17 mouse cellular contexts compared by ENCODE assay signal in the genomic region with DNA sequence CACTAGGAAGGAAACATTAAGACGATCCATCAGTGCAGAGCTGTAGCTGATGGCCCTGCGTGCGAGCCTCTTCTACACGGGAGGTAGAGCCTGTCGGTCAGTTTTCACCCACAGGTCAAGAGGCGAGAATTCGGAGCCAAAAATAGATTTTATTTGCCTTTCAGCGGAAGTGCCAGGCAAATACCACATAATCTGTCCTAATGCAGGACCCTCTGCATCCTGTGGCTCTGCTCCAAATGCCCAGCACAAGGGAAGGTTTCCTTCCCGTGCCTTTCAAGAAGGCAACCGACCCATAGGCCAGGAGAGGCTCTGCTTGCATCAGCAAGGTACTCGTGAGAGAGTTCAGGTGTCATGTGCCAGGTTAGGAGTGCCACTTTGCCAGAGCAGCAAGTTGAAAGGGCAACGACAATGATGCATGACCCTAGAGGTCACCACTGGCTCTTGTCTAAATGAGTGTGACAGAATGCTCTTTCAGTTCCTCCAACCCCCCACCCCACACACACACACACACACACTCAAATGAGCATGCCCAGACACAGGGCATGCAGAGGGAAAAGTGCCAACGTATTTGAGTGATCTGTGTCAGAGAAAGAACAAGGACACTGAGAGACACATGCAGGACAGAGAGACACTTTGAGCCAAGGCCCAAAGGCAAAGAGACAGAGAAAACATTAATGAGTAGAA.
DNase-seq lines count a peak whose midpoint lies in the region; ATAC-seq and TF ChIP-seq lines count a peak whose summit lies in the region.
"Had no signal": no experiment of that assay in that cellular context is flagged by ENCODE, and none has a peak within 500 bp of the region (broad histone marks: within the 10 kb centered on the region; RNA-seq: fewer than 3 reads in every experiment).

No protein-coding gene starts in this region.

- no peaks in the 10 kb centered on the region for H3K36me3 ChIP-seq in lung, postnatal 0 days (ENCODE audit: insufficient read depth, low read length)
- H3K36me3 ChIP-seq in hindbrain, postnatal 0 days (ENCODE audit: insufficient read depth, low read length): no peaks in the 10 kb centered on the region
- H3K36me3 ChIP-seq: forebrain, embryonic 12.5 days; hindbrain, embryonic 13.5 days; limb, embryonic 13.5 days; midbrain, embryonic 10.5 days; neural tube, embryonic 13.5 days had no signal

- H3K9me3 ChIP-seq in lung, postnatal 0 days (ENCODE audit: low read length): no peaks in the 10 kb centered on the region
- H3K9me3 ChIP-seq in hindbrain, postnatal 0 days (ENCODE audit: low read length): no peaks in the 10 kb centered on the region
- H3K9me3 ChIP-seq: forebrain, embryonic 12.5 days; hindbrain, embryonic 13.5 days; limb, embryonic 13.5 days; midbrain, embryonic 10.5 days; neural tube, embryonic 13.5 days had no signal

- no peak for TF ChIP-seq EP300 in lung, postnatal 0 days (IDR thresholded peaks at IDR 0.05)

- 20% methylated on average over 13 of the region's 13 CpGs for WGBS in lung, postnatal 0 days
- 63% methylated on average over 13 of the region's 13 CpGs for WGBS in hindbrain, postnatal 0 days

- peak; percentile 19 to 32 for DNase-seq in cerebellum, postnatal 10 days
- DNase-seq in cerebellum, adult 9-11 months: no peak
- DNase-seq in testis, postnatal 10 days (ENCODE audit: low spot score): peak; percentile 29
- no peak for DNase-seq in testis, postnatal 14 days (ENCODE audit: low spot score)
- DNase-seq in lung, postnatal 0 days (ENCODE audit: low spot score): peak; percentile 8
- DNase-seq in hindbrain, postnatal 0 days (ENCODE audit: low spot score): no peak
- no peak for DNase-seq in urinary bladder, postnatal 10 days (ENCODE audit: low spot score)
- DNase-seq: heart, postnatal 14 days had no signal

- H3K4me1 ChIP-seq in lung, postnatal 0 days (ENCODE audit: insufficient read depth, low read depth, low read length): peaks cover 10% of the 10 kb centered on the region; the same call in 1 of the 2 replicates
- H3K4me1 ChIP-seq in hindbrain, postnatal 0 days (ENCODE audit: insufficient read depth, low read length): no peaks in the 10 kb centered on the region
- H3K4me1 ChIP-seq: forebrain, embryonic 12.5 days had no signal

- peak; percentile 38; the same call in 1 of the 2 replicates for ATAC-seq in lung, postnatal 0 days
- no peak for ATAC-seq in hindbrain, postnatal 0 days
- no peak for ATAC-seq in monocyte, adult 5-6 weeks (replicated peaks; ENCODE audit: insufficient number of reproducible peaks, low FRiP score, low TSS enrichment, poor library complexity, severe bottlenecking)
- ATAC-seq: activated CD4-positive, CD25-positive, alpha-beta regulatory T cell, adult 4 months; intestine, embryonic 16.5 days; Patski had no signal

- H3K27ac ChIP-seq in lung, postnatal 0 days (ENCODE audit: low read length): no peak overlapping the region
- H3K27ac ChIP-seq in hindbrain, postnatal 0 days: no peak overlapping the region
- H3K27ac ChIP-seq: forebrain, embryonic 12.5 days; hindbrain, embryonic 13.5 days; limb, embryonic 13.5 days; midbrain, embryonic 10.5 days; neural tube, embryonic 13.5 days had no signal

- TF ChIP-seq CTCF in lung, postnatal 0 days (IDR thresholded peaks at IDR 0.05): no peak
- no peak for TF ChIP-seq CTCF in hindbrain, postnatal 0 days (IDR thresholded peaks at IDR 0.05; ENCODE audit: low read depth)

- H3K9ac ChIP-seq in lung, postnatal 0 days (replicated peaks; ENCODE audit: low read depth): no peak overlapping the region
- H3K9ac ChIP-seq in hindbrain, postnatal 0 days (replicated peaks; ENCODE audit: low read length): no peak overlapping the region
- H3K9ac ChIP-seq: forebrain, embryonic 12.5 days; hindbrain, embryonic 13.5 days; limb, embryonic 13.5 days; neural tube, embryonic 13.5 days had no signal

- H3K27me3 ChIP-seq in lung, postnatal 0 days (replicated peaks; ENCODE audit: insufficient read depth, low read length): no peaks in the 10 kb centered on the region
- no peaks in the 10 kb centered on the region for H3K27me3 ChIP-seq in hindbrain, postnatal 0 days (ENCODE audit: insufficient read depth, low read length)
- H3K27me3 ChIP-seq: forebrain, embryonic 12.5 days; hindbrain, embryonic 13.5 days; limb, embryonic 13.5 days; neural tube, embryonic 13.5 days had no signal

- H3K4me3 ChIP-seq in lung, postnatal 0 days (ENCODE audit: low read depth, low read length): no peak overlapping the region
- no peak overlapping the region for H3K4me3 ChIP-seq in hindbrain, postnatal 0 days (ENCODE audit: low read length)
- H3K4me3 ChIP-seq: forebrain, embryonic 12.5 days; hindbrain, embryonic 13.5 days; limb, embryonic 13.5 days; midbrain, embryonic 10.5 days; neural tube, embryonic 13.5 days had no signal

- H3K4me2 ChIP-seq in lung, postnatal 0 days (replicated peaks; ENCODE audit: low read depth, low read length): no peak overlapping the region
- no peak overlapping the region for H3K4me2 ChIP-seq in hindbrain, postnatal 0 days (ENCODE audit: low read depth, low read length)
- H3K4me2 ChIP-seq: forebrain, embryonic 12.5 days; hindbrain, embryonic 13.5 days; limb, embryonic 13.5 days; neural tube, embryonic 13.5 days had no signal

Comparison
In these comparisons a context has a peak if more than half of its experiments do, and no peak if none do; other contexts are left out.
1. DNase-seq: peak in cerebellum, postnatal 10 days (2 of 2), testis, postnatal 10 days (single experiment) and lung, postnatal 0 days (single experiment); none in cerebellum, adult 9-11 months (single experiment), testis, postnatal 14 days (single experiment), hindbrain, postnatal 0 days (single experiment) and urinary bladder, postnatal 10 days (single experiment).